Mouse (Mus musculus) E14TG2a.4 (cell line): ENCODE measurements around the gene Ears2.

Experiments used
- CTCF ChIP-seq: conservative IDR thresholded peaks from 2 replicates; pipeline ENCODE4 v1.5.1; 2014; ENCODE audit warnings: low read length
- POU5F1 ChIP-seq: IDR thresholded peaks from 2 replicates; pipeline ENCODE4 v1.6.1; 2014; ENCODE audit warnings: low read length, borderline replicate concordance

GRCm38 (mm10) chr7:122020273-122020666, 46.8 kb downstream of the Ears2 start:
- no peak for TF ChIP-seq CTCF
- TF ChIP-seq POU5F1, result no peak
